Mouse (Mus musculus) forebrain, embryonic 11.5 days (tissue): ENCODE results near the gene Cplx3. TPM values are rescaled to one million over a fixed set of nuclear protein-coding genes. Genes with fewer than 3 reads are reported as not detected.

ENCODE experiments used
- ATAC-seq: fragments of 200-750 bp; cut with Nextera tagmentation; replicated peaks from 2 replicates; pipeline ENCODE4 v1.8.0; 2017; ENCODE audit warnings: moderate TSS enrichment; ENCODE audit not compliant: low FRiP score
- DNase-seq: peaks from one replicate; pipeline ENCODE4 v3.0.0-alpha.2; 2017; ENCODE audit warnings: low spot score
- H3K27ac ChIP-seq: fragments of 300-500 bp; sonication (generic); 2 replicates; pipeline ENCODE4 v1.5.1; 2014; ENCODE audit warnings: low read depth, low read length
- H3K27me3 ChIP-seq: fragments of 300-500 bp; sonication (generic); 2 replicates; pipeline ENCODE4 v1.6.1; 2014; ENCODE audit warnings: mild to moderate bottlenecking, low read length, mixed read lengths; ENCODE audit not compliant: control insufficient read depth, insufficient read depth
- H3K36me3 ChIP-seq: fragments of 300-500 bp; sonication (generic); 2 replicates; pipeline ENCODE4 v1.6.1; 2014; ENCODE audit warnings: mild to moderate bottlenecking, low read length, moderate library complexity, mixed read lengths; ENCODE audit not compliant: control insufficient read depth, insufficient read depth
- H3K4me1 ChIP-seq: fragments of 300-500 bp; sonication (generic); replicated peaks from 2 replicates; pipeline ENCODE4 v1.6.1; 2014; ENCODE audit warnings: low read length, mixed read lengths; ENCODE audit not compliant: control insufficient read depth, insufficient read depth
- H3K4me2 ChIP-seq: fragments of 300-500 bp; sonication (generic); 2 replicates; pipeline ENCODE4 v1.6.1; 2014; ENCODE audit warnings: low read depth, mild to moderate bottlenecking, low read length, moderate library complexity, mixed read lengths; ENCODE audit not compliant: severe bottlenecking
- H3K4me3 ChIP-seq: fragments of 300-500 bp; sonication (generic); 2 replicates; pipeline ENCODE4 v1.5.1; 2014; ENCODE audit warnings: low read depth, low read length
- H3K9ac ChIP-seq: fragments of 300-500 bp; sonication (generic); 2 replicates; pipeline ENCODE4 v1.6.1; 2014; ENCODE audit warnings: low read length
- H3K9me3 ChIP-seq: fragments of 300-500 bp; sonication (generic); 2 replicates; pipeline ENCODE4 v1.6.1; 2016; ENCODE audit warnings: low read length, mixed read lengths; ENCODE audit not compliant: control insufficient read depth
- WGBS: fragments of 180-500 bp; shearing (Covaris S2); extraction: QIAGEN DNeasy Blood & Tissue Kit; methylation state at CpG from one replicate; pipeline ENCODE4 v1.1.7; 2014; 5-methylcytosine and 5-hydroxymethylcytosine counted together
- polyA plus RNA-seq: library from polyadenylated mRNA; unstranded; fragments of >200 nt; fragmentation: Nextera tagmentation; extraction: Ambion mirVana; gene quantifications from 2 replicates; pipeline ENCODE4 v1.2.1, GENCODE M21; 2014

Gene Cplx3
- polyA plus RNA-seq, 1 experiment from 2014 or later, result not detected

GRCm38 (mm10) chr9:57564609-57565008 is 41.5 kb downstream of the Cplx3 start:
- Histone ChIP-seq H3K9me3 (no peaks in the 10 kb centered on the region), H3K4me2 (no peak overlapping the region), H3K27ac (no peak overlapping the region), H3K4me1 (peaks cover 7% of the 10 kb centered on the region), H3K9ac (no peak overlapping the region), H3K36me3 (no peaks in the 10 kb centered on the region), H3K27me3 (no peaks in the 10 kb centered on the region), H3K4me3 (no peak overlapping the region)
- ATAC-seq, result no peak
- WGBS, result 94% methylated on average over 6 of the region's 6 CpGs
- no peak for DNase-seq

GRCm38 (mm10) chr9:57562896-57563372 is 43.1 kb downstream of the Cplx3 start:
- Histone ChIP-seq H3K4me3 (no peak overlapping the region), H3K9me3 (no peaks in the 10 kb centered on the region), H3K4me2 (no peak overlapping the region), H3K27ac (no peak overlapping the region), H3K9ac (no peak overlapping the region), H3K27me3 (no peaks in the 10 kb centered on the region), H3K36me3 (no peaks in the 10 kb centered on the region), H3K4me1 (peaks cover 7% of the 10 kb centered on the region)
- WGBS, result 82% methylated on average over 4 of the region's 4 CpGs
- ATAC-seq (no peak), DNase-seq (no peak)

- Histone ChIP-seq H3K27ac (no peak overlapping the region), H3K4me1 (peaks cover 7% of the 10 kb centered on the region), H3K9me3 (no peaks in the 10 kb centered on the region), H3K36me3 (no peaks in the 10 kb centered on the region), H3K4me3 (peak overlapping the region; percentile 48), H3K4me2 (peak overlapping the region; percentile 71), H3K9ac (no peak overlapping the region; the same call in 1 of the 2 replicates), H3K27me3 (no peaks in the 10 kb centered on the region)
- ATAC-seq (no peak), DNase-seq (no peak)
- WGBS, result 83% methylated on average over 13 of the region's 13 CpGs
These were observed 44.4 kb downstream of the Cplx3 start for GRCm38 (mm10) chr9:57561711-57562099.

GRCm38 (mm10) chr9:57560861-57561710 is 45.0 kb downstream of the Cplx3 start, which contains the start of gene Scamp2:
Scamp2 (plus strand) TSS chr9:57560943.
- Histone ChIP-seq H3K27ac (no peak within 1 kb of the TSS), H3K9ac (peak within 1 kb of the TSS; percentile 55), H3K4me3 (peak within 1 kb of the TSS; percentile 48), H3K4me1 (peaks cover 7% of the 10 kb centered on the region), H3K27me3 (no peaks in the 10 kb centered on the region), H3K4me2 (peak within 1 kb of the TSS; percentile 71), H3K36me3 (no peaks in the 10 kb centered on the region), H3K9me3 (no peaks in the 10 kb centered on the region)
- 1% methylated on average over 37 of the region's 37 CpGs for WGBS
- DNase-seq (peak; percentile 95), ATAC-seq (peak; percentile 99)

- Histone ChIP-seq H3K27ac (no peak overlapping the region), H3K4me2 (peak overlapping the region; percentile 71), H3K9me3 (no peaks in the 10 kb centered on the region)
These were observed 45.8 kb downstream of the Cplx3 start for GRCm38 (mm10) chr9:57560263-57560662.

GRCm38 (mm10) chr9:57559568-57559967 is 46.5 kb downstream of the Cplx3 start:
- no peak overlapping the region for H3K4me2 ChIP-seq
- DNase-seq (no peak), ATAC-seq (no peak)
- no peaks in the 10 kb centered on the region for H3K9me3 ChIP-seq
- H3K36me3 ChIP-seq, result no peaks in the 10 kb centered on the region
- no peak overlapping the region for H3K9ac ChIP-seq
- no peaks in the 10 kb centered on the region for H3K27me3 ChIP-seq
- no peak overlapping the region for H3K27ac ChIP-seq
- peaks cover 7% of the 10 kb centered on the region for H3K4me1 ChIP-seq
- 77% methylated on average over 2 of the region's 2 CpGs for WGBS
- no peak overlapping the region for H3K4me3 ChIP-seq

More at GRCm38 (mm10) chr9:57560263-57560662, 45.8 kb downstream of the Cplx3 start:
- Histone ChIP-seq H3K36me3 (no peaks in the 10 kb centered on the region), H3K27me3 (no peaks in the 10 kb centered on the region), H3K9ac (peak overlapping the region; percentile 55), H3K4me1 (peaks cover 7% of the 10 kb centered on the region), H3K4me3 (peak overlapping the region; percentile 48)
- ATAC-seq, result no peak
- 29% methylated on average over 7 of the region's 7 CpGs for WGBS
- DNase-seq, result no peak

- no peak for DNase-seq
- ATAC-seq, result no peak
- no peak overlapping the region for H3K4me3 ChIP-seq
- no peaks in the 10 kb centered on the region for H3K36me3 ChIP-seq
- WGBS, result 92% methylated on average over 4 of the region's 4 CpGs
- H3K27me3 ChIP-seq, result no peaks in the 10 kb centered on the region
- no peak overlapping the region for H3K27ac ChIP-seq
- no peak overlapping the region for H3K4me2 ChIP-seq
- peaks cover 7% of the 10 kb centered on the region for H3K4me1 ChIP-seq
- no peak overlapping the region for H3K9ac ChIP-seq
- H3K9me3 ChIP-seq, result no peaks in the 10 kb centered on the region
These were observed 47.5 kb downstream of the Cplx3 start for GRCm38 (mm10) chr9:57558625-57559024.

- ATAC-seq, result no peak
These were observed 48.9 kb downstream of the Cplx3 start for GRCm38 (mm10) chr9:57557215-57557614.

More at GRCm38 (mm10) chr9:57557215-57557614, 48.9 kb downstream of the Cplx3 start:
- Histone ChIP-seq H3K4me2 (no peak overlapping the region), H3K9ac (no peak overlapping the region), H3K4me1 (peaks cover 7% of the 10 kb centered on the region), H3K27ac (no peak overlapping the region), H3K9me3 (no peaks in the 10 kb centered on the region), H3K4me3 (no peak overlapping the region), H3K27me3 (no peaks in the 10 kb centered on the region), H3K36me3 (no peaks in the 10 kb centered on the region)
- 82% methylated on average over 3 of the region's 3 CpGs for WGBS
- no peak for DNase-seq
